Mouse (Mus musculus) megakaryocyte, embryonic 14.5 days (primary cell): ENCODE results near the gene Lrrc1. TPM values are rescaled to one million over a fixed set of nuclear protein-coding genes. Genes with fewer than 3 reads are reported as not detected.

Experiments used
- H3K27me3 ChIP-seq: replicated peaks from 2 replicates; pipeline ENCODE3; 2012; ENCODE audit warnings: inconsistent platforms
- H3K36me3 ChIP-seq: replicated peaks from 2 replicates; pipeline ENCODE3; 2012; ENCODE audit warnings: low read length, inconsistent platforms, mixed read lengths
- H3K4me1 ChIP-seq: 2 replicates; pipeline ENCODE4 v1.6.1; 2012; ENCODE audit warnings: inconsistent platforms
- H3K4me3 ChIP-seq: replicated peaks from 2 replicates; pipeline ENCODE3; 2012; ENCODE audit warnings: moderate library complexity, mild to moderate bottlenecking, inconsistent platforms
- H3K9me3 ChIP-seq: 2 replicates; pipeline ENCODE4 v1.6.1; 2012; ENCODE audit warnings: inconsistent platforms
- FLI1 ChIP-seq: IDR thresholded peaks from 2 replicates; pipeline ENCODE4 v1.6.1; 2012; ENCODE audit warnings: low read length, inconsistent platforms, mixed read lengths
- GATA1 ChIP-seq: IDR thresholded peaks from 3 replicates; pipeline ENCODE4 v1.6.1; 2012; ENCODE audit warnings: mixed read lengths, low read length, inconsistent platforms, borderline replicate concordance
- polyA plus RNA-seq: library from polyadenylated mRNA; stranded (reverse); fragments of >175 nt; gene quantifications from 2 replicates; pipeline ENCODE4 v1.2.3, GENCODE M21; 2012; ENCODE audit warnings: low replicate concordance; ENCODE audit not compliant: insufficient read depth

The Lrrc1 gene
- polyA plus RNA-seq, 1 experiment: 9.3 TPM

- H3K4me1 ChIP-seq: no peaks in the 10 kb centered on the region
- H3K27me3 ChIP-seq: no peaks in the 10 kb centered on the region
- no peak overlapping the region for H3K4me3 ChIP-seq
- no peaks in the 10 kb centered on the region for H3K36me3 ChIP-seq
- no peaks in the 10 kb centered on the region for H3K9me3 ChIP-seq
- no peak for TF ChIP-seq GATA1
- no peak for TF ChIP-seq FLI1
These were observed 34.1 kb downstream of the Lrrc1 start for GRCm38 (mm10) chr9:77510574-77510973.

- TF ChIP-seq GATA1: no peak
- no peak for TF ChIP-seq FLI1
- H3K9me3 ChIP-seq: no peaks in the 10 kb centered on the region
- no peaks in the 10 kb centered on the region for H3K27me3 ChIP-seq
- no peak overlapping the region for H3K4me3 ChIP-seq
- H3K4me1 ChIP-seq: no peaks in the 10 kb centered on the region
- H3K36me3 ChIP-seq: no peaks in the 10 kb centered on the region
These were observed 36.8 kb downstream of the Lrrc1 start for GRCm38 (mm10) chr9:77507743-77508394.

- H3K27me3 ChIP-seq: no peaks in the 10 kb centered on the region
- H3K4me3 ChIP-seq: no peak overlapping the region
- H3K9me3 ChIP-seq: no peaks in the 10 kb centered on the region
- H3K36me3 ChIP-seq: no peaks in the 10 kb centered on the region
- peaks cover 6% of the 10 kb centered on the region; the same call in 1 of the 2 replicates for H3K4me1 ChIP-seq
- no peak for TF ChIP-seq FLI1
- TF ChIP-seq GATA1: no peak
These were observed 41.9 kb downstream of the Lrrc1 start for GRCm38 (mm10) chr9:77502548-77503438.

GRCm38 (mm10) chr9:77502171-77502547 lies 42.5 kb downstream of the Lrrc1 start:
- H3K27me3 ChIP-seq: no peaks in the 10 kb centered on the region
- H3K36me3 ChIP-seq: no peaks in the 10 kb centered on the region
- no peak for TF ChIP-seq GATA1
- TF ChIP-seq FLI1: no peak
- H3K9me3 ChIP-seq: no peaks in the 10 kb centered on the region
- H3K4me3 ChIP-seq: no peak overlapping the region
- H3K4me1 ChIP-seq: peaks cover 9% of the 10 kb centered on the region

GRCm38 (mm10) chr9:77499084-77499483 lies 45.6 kb downstream of the Lrrc1 start:
- peaks cover 23% of the 10 kb centered on the region for H3K4me1 ChIP-seq
- H3K9me3 ChIP-seq: no peaks in the 10 kb centered on the region
- no peaks in the 10 kb centered on the region for H3K27me3 ChIP-seq
- no peak for TF ChIP-seq FLI1
- TF ChIP-seq GATA1: no peak
- H3K36me3 ChIP-seq: no peaks in the 10 kb centered on the region
- H3K4me3 ChIP-seq: no peak overlapping the region

GRCm38 (mm10) chr9:77498406-77498805 lies 46.3 kb downstream of the Lrrc1 start:
- H3K27me3 ChIP-seq: no peaks in the 10 kb centered on the region
- no peaks in the 10 kb centered on the region for H3K36me3 ChIP-seq
- H3K4me3 ChIP-seq: no peak overlapping the region
- H3K4me1 ChIP-seq: peaks cover 23% of the 10 kb centered on the region
- H3K9me3 ChIP-seq: no peaks in the 10 kb centered on the region
- TF ChIP-seq GATA1 (no peak), FLI1 (no peak)

- H3K4me3 ChIP-seq: no peak overlapping the region
- no peaks in the 10 kb centered on the region for H3K27me3 ChIP-seq
- TF ChIP-seq FLI1 (no peak), GATA1 (no peak)
- peaks cover 23% of the 10 kb centered on the region for H3K4me1 ChIP-seq
- H3K36me3 ChIP-seq: peaks cover 3% of the 10 kb centered on the region
- H3K9me3 ChIP-seq: no peaks in the 10 kb centered on the region
These were observed 47.5 kb downstream of the Lrrc1 start for GRCm38 (mm10) chr9:77497173-77497572.

GRCm38 (mm10) chr9:77496540-77497062 lies 48.1 kb downstream of the Lrrc1 start:
- peaks cover 3% of the 10 kb centered on the region for H3K36me3 ChIP-seq
- H3K4me3 ChIP-seq: no peak overlapping the region
- no peak for TF ChIP-seq GATA1
- TF ChIP-seq FLI1: no peak
- no peaks in the 10 kb centered on the region for H3K9me3 ChIP-seq
- H3K27me3 ChIP-seq: no peaks in the 10 kb centered on the region
- H3K4me1 ChIP-seq: peaks cover 23% of the 10 kb centered on the region

- Histone ChIP-seq H3K27me3 (no peaks in the 10 kb centered on the region), H3K36me3 (peaks cover 3% of the 10 kb centered on the region), H3K9me3 (no peaks in the 10 kb centered on the region), H3K4me1 (peaks cover 23% of the 10 kb centered on the region), H3K4me3 (no peak overlapping the region)
- TF ChIP-seq FLI1: no peak
- no peak for TF ChIP-seq GATA1
These were observed 50.4 kb downstream of the Lrrc1 start for GRCm38 (mm10) chr9:77494307-77494706.

- H3K4me3 ChIP-seq: no peak overlapping the region
- TF ChIP-seq GATA1: no peak
- no peak for TF ChIP-seq FLI1
These were observed 56.1 kb downstream of the Lrrc1 start for GRCm38 (mm10) chr9:77488611-77489010.

More at GRCm38 (mm10) chr9:77488611-77489010, 56.1 kb downstream of the Lrrc1 start:
- Histone ChIP-seq H3K9me3 (peaks cover 9% of the 10 kb centered on the region), H3K4me1 (no peaks in the 10 kb centered on the region), H3K36me3 (peaks cover 5% of the 10 kb centered on the region), H3K27me3 (no peaks in the 10 kb centered on the region)
